Mouse (Mus musculus): Measurements from ENCODE around the gene Sdc3.

The Sdc3 gene

DNA sequence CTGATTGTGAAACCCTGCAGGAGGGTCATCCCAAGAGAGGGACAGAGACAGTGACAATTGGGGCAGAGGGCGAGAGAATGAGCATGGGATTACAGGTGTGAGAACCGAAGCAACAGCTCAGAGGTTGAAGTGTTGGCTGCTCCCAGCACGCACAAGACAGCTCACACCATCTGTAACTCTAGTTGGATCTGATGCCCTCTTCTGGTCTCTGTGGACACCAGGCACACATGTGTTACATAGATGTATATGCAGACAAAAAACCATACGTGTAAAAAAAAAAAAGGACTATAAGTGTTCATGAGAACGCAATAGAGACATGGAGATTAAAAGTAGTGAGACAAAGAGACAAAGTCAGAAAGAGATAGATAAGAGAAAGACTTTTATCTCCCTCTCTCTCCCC lies 76.5 kb downstream of the Sdc3 start:
- no peak for DNase-seq (ENCODE audit: extremely low read depth, insufficient read length, low spot score)

- no peak for DNase-seq (ENCODE audit: extremely low read depth, insufficient read length, low spot score)
These were observed 80.1 kb downstream of the Sdc3 start for GRCm38 (mm10) chr4:130872414-130872813.

DNA sequence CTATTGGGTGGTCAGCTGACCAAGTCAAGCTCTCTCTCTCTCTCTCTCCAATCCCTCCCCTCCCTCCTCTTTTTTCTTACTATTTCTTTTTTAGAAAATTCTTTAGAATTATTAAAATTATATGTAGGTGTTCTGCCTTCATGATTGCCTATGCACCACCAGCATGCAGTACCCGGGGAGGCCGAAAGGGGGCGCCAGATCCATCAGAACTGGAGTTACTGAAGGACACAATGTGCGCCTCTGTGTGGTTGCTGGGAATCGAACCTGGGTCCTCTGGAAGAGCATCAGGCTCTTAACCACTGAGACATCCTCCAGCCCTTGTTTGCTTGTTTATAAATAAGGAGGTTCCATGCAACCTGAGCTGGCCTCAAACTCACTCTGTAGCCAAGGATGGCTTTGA lies 81.1 kb downstream of the Sdc3 start:
- no peak for DNase-seq (ENCODE audit: extremely low read depth, insufficient read length, low spot score)

- peak; percentile 59 for DNase-seq (ENCODE audit: extremely low read depth, insufficient read length, low spot score)
These were observed 82.3 kb downstream of the Sdc3 start for GRCm38 (mm10) chr4:130874601-130875000.
